Mouse (Mus musculus): ENCODE measurements around the gene Cxcl14.

DNA sequence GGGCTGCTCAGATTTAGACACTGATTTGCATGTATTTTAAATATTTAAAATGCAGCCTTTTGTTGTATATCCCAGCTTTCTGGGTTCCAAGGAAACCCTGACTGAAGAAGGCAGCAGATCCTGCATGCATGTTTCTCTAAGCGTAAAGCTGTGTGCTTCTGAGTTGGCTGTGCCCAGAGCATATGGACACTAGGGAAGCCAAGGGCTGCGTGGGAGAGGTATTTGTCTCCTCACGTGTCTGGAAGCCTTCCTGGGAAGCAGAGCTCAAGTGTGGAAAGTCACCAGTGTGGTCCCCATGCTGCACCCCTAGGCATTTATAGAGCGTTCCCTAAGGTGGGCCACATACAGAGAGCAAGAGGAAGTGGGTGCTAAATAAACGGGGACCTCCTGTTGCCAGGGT, 30.7 kb downstream of the Cxcl14 start:
- TF ChIP-seq POLR2A (IDR thresholded peaks at IDR 0.05; ENCODE audit: insufficient read depth, low read length) (no peak), CTCF (IDR thresholded peaks at IDR 0.05; ENCODE audit: low read depth, low read length) (no peak), EP300 (IDR thresholded peaks at IDR 0.05; ENCODE audit: insufficient read depth, low read depth, low read length) (no peak)
